Mouse (Mus musculus): Measurements from ENCODE around the gene Lss. TPM values are rescaled to one million over a fixed set of nuclear protein-coding genes. Genes with fewer than 3 reads are reported as not detected.

The Lss gene
- polyA plus RNA-seq, 1 experiment from 2014 or later = 39.3 TPM

- no peaks in the 10 kb centered on the region for H3K4me1 ChIP-seq (ENCODE audit: control insufficient read depth, insufficient read depth, low read length)
- WGBS = 95% methylated on average over 8 of the region's 8 CpGs
Measured at GRCm38 (mm10) chr10:76548218-76548617, 16.8 kb downstream of the Lss start.

DNA sequence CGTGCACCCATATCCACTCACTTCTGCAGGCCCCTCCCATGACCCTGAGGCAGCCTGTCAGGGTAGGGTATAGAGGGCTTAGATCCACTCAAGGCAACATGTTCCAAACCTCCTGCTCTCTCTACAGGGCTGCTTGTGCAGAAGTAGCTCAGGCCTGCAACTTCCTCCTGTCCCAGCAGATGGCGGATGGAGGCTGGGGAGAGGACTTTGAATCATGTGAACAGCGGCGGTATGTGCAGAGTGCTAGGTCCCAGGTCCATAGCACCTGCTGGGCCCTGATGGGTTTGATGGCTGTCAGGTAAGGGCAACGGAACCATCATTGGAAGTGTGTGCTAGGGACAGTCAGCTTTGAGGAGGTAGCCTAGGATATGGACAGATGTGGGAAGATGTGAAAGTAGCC, 19.1 kb downstream of the Lss start:
- Histone ChIP-seq H3K9ac (replicated peaks; ENCODE audit: low read depth, low read length) (no peak overlapping the region), H3K4me1 (ENCODE audit: control insufficient read depth, insufficient read depth, low read length) (no peaks in the 10 kb centered on the region), H3K4me2 (ENCODE audit: low read depth, low read length) (no peak overlapping the region), H3K36me3 (ENCODE audit: control insufficient read depth, insufficient read depth, low read length) (peaks cover 78% of the 10 kb centered on the region), H3K27me3 (ENCODE audit: control insufficient read depth, insufficient read depth, low read length) (no peaks in the 10 kb centered on the region), H3K9me3 (ENCODE audit: control insufficient read depth, low read length) (no peaks in the 10 kb centered on the region), H3K27ac (ENCODE audit: low read depth, low read length) (no peak overlapping the region), H3K4me3 (ENCODE audit: low read depth, low read length) (no peak overlapping the region)
- no peak for ATAC-seq (ENCODE audit: low read depth)
- WGBS = 95% methylated on average over 5 of the region's 5 CpGs

More at GRCm38 (mm10) chr10:76548218-76548617, 16.8 kb downstream of the Lss start:
- no peak overlapping the region for H3K4me2 ChIP-seq (ENCODE audit: low read depth, low read length)
- H3K36me3 ChIP-seq (ENCODE audit: control insufficient read depth, insufficient read depth, low read length) = peaks cover 90% of the 10 kb centered on the region
- no peak for ATAC-seq (ENCODE audit: low read depth)
- no peak overlapping the region for H3K9ac ChIP-seq (replicated peaks; ENCODE audit: low read depth, low read length)
- no peak overlapping the region for H3K27ac ChIP-seq (ENCODE audit: low read depth, low read length)
- no peaks in the 10 kb centered on the region for H3K27me3 ChIP-seq (ENCODE audit: control insufficient read depth, insufficient read depth, low read length)
- H3K9me3 ChIP-seq (ENCODE audit: control insufficient read depth, low read length) = no peaks in the 10 kb centered on the region
- no peak overlapping the region for H3K4me3 ChIP-seq (ENCODE audit: low read depth, low read length)

DNA sequence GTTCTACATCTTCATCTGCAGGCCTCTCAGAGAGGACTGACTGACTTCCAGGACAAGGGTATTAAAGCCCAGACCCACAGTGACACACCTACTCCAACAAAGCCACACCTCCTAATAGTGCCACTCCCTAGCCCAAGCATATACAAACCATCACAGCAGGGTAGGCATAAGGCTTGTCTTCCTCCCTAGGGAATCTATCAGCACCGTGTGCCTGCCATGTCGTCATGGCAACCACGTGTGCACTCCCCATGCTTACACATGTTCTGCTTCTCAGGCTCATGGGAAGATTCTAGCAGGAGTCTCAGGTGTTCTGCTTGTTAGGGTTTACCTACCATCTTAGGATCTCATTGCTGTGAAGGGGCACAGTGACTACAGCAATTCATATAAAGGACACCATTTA, 20.2 kb downstream of the Lss start:
- no peak overlapping the region for H3K4me2 ChIP-seq (ENCODE audit: low read depth, low read length)
- no peak for ATAC-seq (ENCODE audit: low read depth)
- H3K9ac ChIP-seq (replicated peaks; ENCODE audit: low read depth, low read length) = no peak overlapping the region
- no peak overlapping the region for H3K4me3 ChIP-seq (ENCODE audit: low read depth, low read length)
- no peaks in the 10 kb centered on the region for H3K4me1 ChIP-seq (ENCODE audit: control insufficient read depth, insufficient read depth, low read length)
- H3K36me3 ChIP-seq (ENCODE audit: control insufficient read depth, insufficient read depth, low read length) = peaks cover 68% of the 10 kb centered on the region
- no peak overlapping the region for H3K27ac ChIP-seq (ENCODE audit: low read depth, low read length)
- 76% methylated on average over 3 of the region's 3 CpGs for WGBS
- no peaks in the 10 kb centered on the region for H3K9me3 ChIP-seq (ENCODE audit: control insufficient read depth, low read length)
- no peaks in the 10 kb centered on the region for H3K27me3 ChIP-seq (ENCODE audit: control insufficient read depth, insufficient read depth, low read length)

GRCm38 (mm10) chr10:76554061-76554460, 22.7 kb downstream of the Lss start:
- 86% methylated on average over 5 of the region's 5 CpGs for whole genome bisulfite sequencing
- no peak for ATAC-seq (ENCODE audit: low read depth)
- H3K9me3 ChIP-seq (ENCODE audit: control insufficient read depth, low read length) = no peaks in the 10 kb centered on the region
- H3K9ac ChIP-seq (replicated peaks; ENCODE audit: low read depth, low read length) = no peak overlapping the region
- peaks cover 51% of the 10 kb centered on the region for H3K36me3 ChIP-seq (ENCODE audit: control insufficient read depth, insufficient read depth, low read length)
- H3K4me2 ChIP-seq (ENCODE audit: low read depth, low read length) = no peak overlapping the region
- no peaks in the 10 kb centered on the region for H3K27me3 ChIP-seq (ENCODE audit: control insufficient read depth, insufficient read depth, low read length)
- H3K4me1 ChIP-seq (ENCODE audit: control insufficient read depth, insufficient read depth, low read length) = no peaks in the 10 kb centered on the region
- H3K4me3 ChIP-seq (ENCODE audit: low read depth, low read length) = no peak overlapping the region
- no peak overlapping the region for H3K27ac ChIP-seq (ENCODE audit: low read depth, low read length)

DNA sequence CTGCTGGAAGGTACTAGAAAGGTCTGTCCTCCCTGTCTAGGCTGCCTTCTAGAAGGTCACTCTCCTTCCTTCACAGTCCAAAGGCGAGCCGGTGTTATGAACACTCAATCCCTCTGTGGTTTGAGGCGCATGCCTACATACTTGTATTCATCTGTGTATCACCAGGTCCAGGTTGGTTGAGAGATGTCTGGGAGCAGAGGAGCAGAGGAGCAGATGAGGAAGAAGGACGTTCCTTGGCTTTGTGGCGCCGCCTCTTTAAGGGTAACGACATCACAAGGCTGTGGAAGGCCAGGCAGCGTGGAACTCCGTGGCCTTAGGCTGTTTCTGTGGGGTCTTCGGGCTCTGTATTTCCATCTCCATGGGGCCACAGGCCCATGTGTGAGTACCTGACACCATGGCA, 30.6 kb downstream of the Lss start, which contains the start of gene Spatc1l:
Gene Spatc1l (plus strand): TSS at position 301 of the 400 bp plus-strand sequence.
- Histone ChIP-seq H3K27ac (ENCODE audit: low read depth, low read length) (no peak within 1 kb of the TSS), H3K9ac (replicated peaks; ENCODE audit: low read depth, low read length) (no peak within 1 kb of the TSS), H3K9me3 (ENCODE audit: control insufficient read depth, low read length) (no peaks in the 10 kb centered on the region), H3K4me1 (ENCODE audit: control insufficient read depth, insufficient read depth, low read length) (no peaks in the 10 kb centered on the region), H3K4me3 (ENCODE audit: low read depth, low read length) (no peak within 1 kb of the TSS), H3K4me2 (ENCODE audit: low read depth, low read length) (no peak within 1 kb of the TSS), H3K36me3 (ENCODE audit: control insufficient read depth, insufficient read depth, low read length) (no peaks in the 10 kb centered on the region), H3K27me3 (ENCODE audit: control insufficient read depth, insufficient read depth, low read length) (no peaks in the 10 kb centered on the region)
- 92% methylated on average over 10 of the region's 10 CpGs for WGBS
- ATAC-seq (ENCODE audit: low read depth) = no peak

DNA sequence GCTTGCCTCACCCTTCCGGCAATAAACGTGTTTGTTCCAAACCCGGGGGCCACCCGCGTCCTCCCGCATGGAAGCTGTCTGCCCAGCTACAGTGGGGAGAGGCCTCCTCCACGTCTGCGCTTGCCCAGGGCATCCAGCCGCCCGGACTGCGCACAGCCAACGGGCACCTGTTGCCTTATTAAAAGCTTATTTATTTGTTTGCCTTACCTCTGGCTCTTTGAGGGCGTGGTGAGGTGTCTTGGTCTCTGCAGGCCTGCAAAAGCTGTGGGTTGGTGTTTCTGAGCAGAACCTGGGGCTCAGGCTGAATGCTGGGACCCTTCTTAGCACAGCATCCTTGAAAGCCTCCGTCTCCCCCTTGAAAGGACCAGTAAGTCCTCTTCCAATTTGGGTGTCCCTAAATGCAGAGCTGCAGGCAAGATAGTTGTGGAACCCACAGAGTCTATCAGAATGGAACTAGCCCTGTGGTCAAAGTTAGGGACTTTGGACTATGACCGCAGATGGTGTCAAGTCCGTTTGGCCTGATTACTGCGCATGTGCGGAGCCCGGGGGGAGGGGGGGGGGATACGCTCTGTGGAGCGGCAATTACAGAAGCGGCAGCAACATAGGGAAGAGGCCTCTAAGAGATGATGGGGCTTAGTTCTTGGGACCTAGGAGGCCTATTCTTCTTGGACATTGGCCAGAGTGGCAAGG, 38.8 kb downstream of the Lss start:
- Histone ChIP-seq H3K9me3 (ENCODE audit: control insufficient read depth, low read length) (no peaks in the 10 kb centered on the region), H3K4me2 (ENCODE audit: low read depth, low read length) (no peak overlapping the region), H3K27ac (ENCODE audit: low read depth, low read length) (no peak overlapping the region), H3K27me3 (ENCODE audit: control insufficient read depth, insufficient read depth, low read length) (no peaks in the 10 kb centered on the region), H3K4me3 (ENCODE audit: low read depth, low read length) (no peak overlapping the region), H3K36me3 (ENCODE audit: control insufficient read depth, insufficient read depth, low read length) (no peaks in the 10 kb centered on the region), H3K4me1 (ENCODE audit: control insufficient read depth, insufficient read depth, low read length) (no peaks in the 10 kb centered on the region), H3K9ac (replicated peaks; ENCODE audit: low read depth, low read length) (no peak overlapping the region)
- 91% methylated on average over 22 of the region's 22 CpGs for WGBS
- no peak for ATAC-seq (ENCODE audit: low read depth)

DNA sequence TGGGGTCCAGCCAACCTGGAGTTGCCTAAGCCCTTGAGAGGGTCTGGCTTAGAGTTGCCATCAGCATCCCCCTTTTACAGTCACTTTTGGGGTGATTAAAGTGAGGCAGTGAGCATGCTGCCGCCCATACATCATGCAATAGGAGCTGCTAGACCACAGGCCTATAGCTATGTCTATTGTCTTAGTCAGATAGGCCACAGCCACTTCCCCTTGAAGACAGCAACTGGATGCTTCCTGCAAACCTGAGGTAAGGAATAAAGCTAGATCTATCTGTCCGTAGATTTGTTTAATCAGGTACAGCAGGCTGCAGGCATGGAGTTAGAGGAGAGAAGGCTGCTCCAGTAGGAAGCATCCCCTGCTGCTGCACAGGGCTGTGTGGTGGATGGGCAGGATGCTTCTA, 39.7 kb downstream of the Lss start:
- no peak for ATAC-seq (ENCODE audit: low read depth)
- Histone ChIP-seq H3K36me3 (ENCODE audit: control insufficient read depth, insufficient read depth, low read length) (no peaks in the 10 kb centered on the region), H3K4me3 (ENCODE audit: low read depth, low read length) (no peak overlapping the region), H3K4me1 (ENCODE audit: control insufficient read depth, insufficient read depth, low read length) (no peaks in the 10 kb centered on the region), H3K9me3 (ENCODE audit: control insufficient read depth, low read length) (no peaks in the 10 kb centered on the region), H3K27me3 (ENCODE audit: control insufficient read depth, insufficient read depth, low read length) (no peaks in the 10 kb centered on the region), H3K9ac (replicated peaks; ENCODE audit: low read depth, low read length) (no peak overlapping the region), H3K4me2 (ENCODE audit: low read depth, low read length) (no peak overlapping the region), H3K27ac (ENCODE audit: low read depth, low read length) (no peak overlapping the region)
- WGBS = 75% methylated on average over 2 of the region's 2 CpGs

DNA sequence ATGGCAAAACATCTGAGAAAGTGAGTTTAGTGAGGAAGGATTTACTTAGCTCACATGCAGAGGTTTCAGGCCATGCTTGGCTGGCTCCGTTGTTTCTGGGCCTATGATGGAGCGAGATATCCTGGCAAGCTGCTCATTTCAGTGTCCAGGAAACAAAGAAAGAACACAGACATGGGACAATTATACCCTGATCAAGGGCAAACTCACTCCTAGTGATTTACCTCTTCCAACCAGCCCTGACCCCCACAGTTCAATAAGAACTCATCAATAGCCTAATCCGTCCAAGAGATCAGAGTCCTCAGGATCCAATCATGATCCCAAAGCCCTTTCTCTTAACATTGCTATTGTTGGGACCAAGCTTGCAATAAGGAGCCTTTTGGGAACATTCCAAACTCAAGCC, 40.8 kb downstream of the Lss start:
- WGBS = 68% methylated on average over 3 of the region's 3 CpGs
- no peaks in the 10 kb centered on the region for H3K36me3 ChIP-seq (ENCODE audit: control insufficient read depth, insufficient read depth, low read length)
- no peak overlapping the region for H3K4me2 ChIP-seq (ENCODE audit: low read depth, low read length)
- H3K9me3 ChIP-seq (ENCODE audit: control insufficient read depth, low read length) = no peaks in the 10 kb centered on the region
- no peak overlapping the region for H3K4me3 ChIP-seq (ENCODE audit: low read depth, low read length)
- H3K9ac ChIP-seq (replicated peaks; ENCODE audit: low read depth, low read length) = no peak overlapping the region
- no peak for ATAC-seq (ENCODE audit: low read depth)
- H3K27me3 ChIP-seq (ENCODE audit: control insufficient read depth, insufficient read depth, low read length) = no peaks in the 10 kb centered on the region
- no peaks in the 10 kb centered on the region for H3K4me1 ChIP-seq (ENCODE audit: control insufficient read depth, insufficient read depth, low read length)
- no peak overlapping the region for H3K27ac ChIP-seq (ENCODE audit: low read depth, low read length)

DNA sequence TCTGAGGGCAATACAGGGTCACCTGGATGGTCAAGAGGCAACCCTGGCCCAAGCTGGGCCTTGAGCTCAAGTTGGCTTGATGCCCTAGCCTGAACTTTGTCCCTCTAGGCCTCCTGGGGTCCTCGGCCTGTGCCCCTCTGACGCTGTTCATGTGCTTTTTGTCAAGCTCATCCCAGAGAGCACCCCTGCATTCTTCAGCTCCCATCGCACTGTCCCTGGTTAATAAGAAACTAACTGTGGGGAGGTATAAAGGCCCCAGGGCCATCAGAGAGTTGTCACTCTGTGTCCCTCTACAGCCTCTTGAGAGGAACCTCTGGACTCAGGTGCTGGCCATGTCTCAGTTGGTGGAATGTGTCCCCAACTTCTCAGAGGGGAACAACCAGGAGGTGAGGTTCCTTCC, 44.0 kb downstream of the Lss start, which contains the start of gene Ftcd:
Gene Ftcd (plus strand): TSS at position 275 of the 400 bp plus-strand sequence.
- ATAC-seq (ENCODE audit: low read depth) = no peak
- WGBS = 67% methylated on average over 3 of the region's 3 CpGs
- Histone ChIP-seq H3K4me2 (ENCODE audit: low read depth, low read length) (no peak within 1 kb of the TSS), H3K4me3 (ENCODE audit: low read depth, low read length) (no peak within 1 kb of the TSS), H3K27ac (ENCODE audit: low read depth, low read length) (no peak within 1 kb of the TSS), H3K27me3 (ENCODE audit: control insufficient read depth, insufficient read depth, low read length) (no peaks in the 10 kb centered on the region), H3K9me3 (ENCODE audit: control insufficient read depth, low read length) (no peaks in the 10 kb centered on the region), H3K4me1 (ENCODE audit: control insufficient read depth, insufficient read depth, low read length) (no peaks in the 10 kb centered on the region), H3K36me3 (ENCODE audit: control insufficient read depth, insufficient read depth, low read length) (no peaks in the 10 kb centered on the region), H3K9ac (replicated peaks; ENCODE audit: low read depth, low read length) (no peak within 1 kb of the TSS)
